In the genomic region with DNA sequence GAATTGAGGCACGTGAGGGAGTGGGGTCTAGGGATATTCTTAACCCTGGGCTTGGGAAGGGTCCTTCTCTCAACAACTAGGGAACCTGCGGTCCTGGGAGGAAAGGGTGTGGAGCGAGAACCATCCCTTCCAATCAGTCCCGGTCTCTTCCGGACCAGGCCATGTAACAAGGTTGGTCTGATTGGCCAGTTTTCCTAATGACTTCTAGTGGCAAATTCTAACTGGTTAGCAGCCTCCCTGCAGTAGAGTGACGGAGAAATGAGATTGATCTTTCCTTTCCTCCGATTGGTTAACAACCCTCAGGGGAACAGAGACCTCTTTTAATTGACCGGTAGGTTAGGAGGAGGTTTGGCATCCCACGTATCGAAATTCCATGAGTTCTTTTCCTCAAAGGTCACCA, we compare ENCODE assay signal across 9 mouse cellular contexts. TPM values are rescaled to one million over a fixed set of nuclear protein-coding genes. Genes with fewer than 3 reads are reported as not detected.
DNase-seq lines count a peak whose midpoint lies in the region; ATAC-seq and TF ChIP-seq lines count a peak whose summit lies in the region.
"Had no signal": no experiment of that assay in that cellular context is flagged by ENCODE, and none has a peak within 500 bp of the region (broad histone marks: within the 10 kb centered on the region; RNA-seq: fewer than 3 reads in every experiment).

No protein-coding gene starts in this region.

- peaks cover 8% of the 10 kb centered on the region; the same call in 1 of the 2 replicates for H3K4me1 ChIP-seq in hindbrain, embryonic 11.5 days (replicated peaks; ENCODE audit: control insufficient read depth, insufficient read depth, low read length)
- peaks cover 17% of the 10 kb centered on the region for H3K4me1 ChIP-seq in lung, embryonic 14.5 days (ENCODE audit: insufficient read depth)

- no peak overlapping the region for H3K9ac ChIP-seq in hindbrain, embryonic 11.5 days (ENCODE audit: low read depth, low read length)
- H3K9ac ChIP-seq in lung, embryonic 14.5 days: no peak overlapping the region; the same call in 1 of the 2 replicates

- WGBS in hindbrain, embryonic 11.5 days: 4% methylated on average over 10 of the region's 10 CpGs
- 5% methylated on average over 10 of the region's 10 CpGs for WGBS in lung, embryonic 14.5 days

- H3K4me3 ChIP-seq in hindbrain, embryonic 11.5 days (ENCODE audit: low read depth, low read length): no peak overlapping the region
- peak overlapping the region; percentile 14 for H3K4me3 ChIP-seq in lung, embryonic 14.5 days (ENCODE audit: low read depth, low read length)

- H3K27me3 ChIP-seq in hindbrain, embryonic 11.5 days (ENCODE audit: control insufficient read depth, insufficient read depth, low read length): no peaks in the 10 kb centered on the region
- H3K27me3 ChIP-seq in lung, embryonic 14.5 days (ENCODE audit: insufficient read depth, low read length): no peaks in the 10 kb centered on the region

- no peak for TF ChIP-seq CTCF in lung, embryonic 14.5 days (IDR thresholded peaks at IDR 0.05; ENCODE audit: low read depth)

- H3K9me3 ChIP-seq in hindbrain, embryonic 11.5 days (ENCODE audit: control insufficient read depth, low read length): no peaks in the 10 kb centered on the region
- no peaks in the 10 kb centered on the region for H3K9me3 ChIP-seq in lung, embryonic 14.5 days (ENCODE audit: low read depth, low read length)

- H3K27ac ChIP-seq in hindbrain, embryonic 11.5 days (ENCODE audit: low read depth, low read length): peak overlapping the region; percentile 99
- peak overlapping the region; percentile 100 for H3K27ac ChIP-seq in lung, embryonic 14.5 days (ENCODE audit: low read depth)

- DNase-seq in Muller cell, postnatal 12 days (ENCODE audit: inconsistent ontology term): peak; percentile 92
- peak; percentile 76 for DNase-seq in cerebellum, adult 9-10 months
- peak; percentile 54 to 67 for DNase-seq in frontal cortex, postnatal 10 days (ENCODE audit: low spot score in 2 of 2)
- DNase-seq in hindbrain, embryonic 11.5 days (ENCODE audit: low spot score): peak; percentile 71
- DNase-seq in layer of hippocampus, postnatal 10 days (ENCODE audit: low spot score in 2 of 2): peak; percentile 44 to 57
- peak; percentile 87 for DNase-seq in lung, embryonic 14.5 days
- peak; percentile 84 for DNase-seq in retina, postnatal 1 day
- no peak for DNase-seq in spleen, adult 18-20 months

- H3K36me3 ChIP-seq in hindbrain, embryonic 11.5 days (ENCODE audit: control insufficient read depth, insufficient read depth, low read length): no peaks in the 10 kb centered on the region
- H3K36me3 ChIP-seq in lung, embryonic 14.5 days (ENCODE audit: insufficient read depth): peaks cover 10% of the 10 kb centered on the region

- H3K4me2 ChIP-seq in hindbrain, embryonic 11.5 days (replicated peaks; ENCODE audit: low read depth, low read length): peak overlapping the region; percentile 61
- H3K4me2 ChIP-seq in lung, embryonic 14.5 days: peak overlapping the region; percentile 63

- ATAC-seq in hindbrain, embryonic 11.5 days (ENCODE audit: low FRiP score): peak; percentile 38
- peak; percentile 53 for ATAC-seq in lung, embryonic 14.5 days (ENCODE audit: insufficient read depth)
- ATAC-seq: Patski had no signal

RNA-seq across cellular contexts. Expression of gene Atp5g2, which starts 1.4 kb away (rescaled TPM):
- 57.6 and 66.0 TPM in 2 replicates for polyA plus RNA-seq in hindbrain, embryonic 11.5 days (2014; fragmentation: Nextera tagmentation; extraction: Ambion mirVana)
- 10 to 100 TPM in 1 of 2 experiments, 1 to 10 TPM in 1; 5.9 to 17.8 TPM for total RNA-seq in layer of hippocampus, postnatal 10 days (2021)
- 94.8 and 97.4 TPM in 2 replicates for polyA plus RNA-seq in lung, embryonic 14.5 days (2014; fragmentation: Nextera tagmentation; extraction: Ambion mirVana)

RNA-seq across cellular contexts. Expression of gene Atf7, which starts 48.3 kb away (rescaled TPM):
- 14.7 and 15.5 TPM in 2 replicates for polyA plus RNA-seq in hindbrain, embryonic 11.5 days (2014; fragmentation: Nextera tagmentation; extraction: Ambion mirVana)
- total RNA-seq in layer of hippocampus, postnatal 10 days (2021): 10 to 100 TPM; 39.4 to 40.5 TPM
- polyA plus RNA-seq in lung, embryonic 14.5 days (2014; fragmentation: Nextera tagmentation; extraction: Ambion mirVana): 43.5 and 44.3 TPM in 2 replicates

RNA-seq across cellular contexts. Expression of gene Calcoco1, which starts 48.4 kb away (rescaled TPM):
- 26.2 and 30.1 TPM in 2 replicates for polyA plus RNA-seq in hindbrain, embryonic 11.5 days (2014; fragmentation: Nextera tagmentation; extraction: Ambion mirVana)
- total RNA-seq in layer of hippocampus, postnatal 10 days (2021): 10 to 100 TPM; 57.7 to 62.7 TPM
- polyA plus RNA-seq in lung, embryonic 14.5 days (2014; fragmentation: Nextera tagmentation; extraction: Ambion mirVana): 35.5 and 36.4 TPM in 2 replicates

RNA-seq across cellular contexts. Expression of gene Gm28047, which starts 48.7 kb away (rescaled TPM):
- polyA plus RNA-seq in hindbrain, embryonic 11.5 days (2014; fragmentation: Nextera tagmentation; extraction: Ambion mirVana): 0.93 TPM in 1 of 2 replicates, not detected in the other
- under 1 TPM in 1 of 2 experiments, not detected in 1; 0.60 TPM for total RNA-seq in layer of hippocampus, postnatal 10 days (2021)
- not detected in 2 replicates for polyA plus RNA-seq in lung, embryonic 14.5 days (2014; fragmentation: Nextera tagmentation; extraction: Ambion mirVana)
- polyA plus RNA-seq: Patski had no signal

Comparison
In these comparisons a context has a peak if more than half of its experiments do, and no peak if none do; other contexts are left out.
1. DNase-seq: peak in Muller cell, postnatal 12 days (single experiment), cerebellum, adult 9-10 months (single experiment), frontal cortex, postnatal 10 days (2 of 2), hindbrain, embryonic 11.5 days (single experiment), layer of hippocampus, postnatal 10 days (2 of 2), lung, embryonic 14.5 days (single experiment) and retina, postnatal 1 day (single experiment); none in spleen, adult 18-20 months (0 of 2).